11 mouse cellular contexts compared by ENCODE assay signal in the genomic region with DNA sequence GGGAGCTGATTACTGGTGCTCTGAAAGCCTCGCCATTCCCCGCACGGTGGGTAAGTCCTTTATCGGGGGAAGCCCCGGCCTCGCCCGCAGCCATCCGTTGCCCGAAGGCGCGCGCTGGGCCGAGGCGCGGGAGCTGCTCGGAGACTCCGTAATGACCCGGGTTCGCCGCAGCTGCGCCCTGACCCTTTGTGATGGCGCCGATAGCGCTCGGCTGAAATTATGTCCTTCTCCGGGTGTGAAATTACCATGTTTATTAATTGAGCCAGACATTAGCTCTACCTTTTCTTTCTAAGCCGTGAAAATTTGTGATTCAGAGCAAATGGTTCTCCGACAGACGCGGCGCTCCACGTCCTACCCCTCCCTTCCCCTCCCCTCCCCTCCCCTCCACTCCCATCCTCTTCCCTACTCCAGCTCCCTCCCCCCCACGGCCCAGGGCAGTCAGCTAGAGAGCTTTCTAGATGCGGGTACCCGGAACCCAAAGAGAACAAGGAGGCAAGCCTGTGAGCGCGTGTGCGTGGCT. TPM values are rescaled to one million over a fixed set of nuclear protein-coding genes. Genes with fewer than 3 reads are reported as not detected.
DNase-seq lines count a peak whose midpoint lies in the region; ATAC-seq and TF ChIP-seq lines count a peak whose summit lies in the region.
"Had no signal": no experiment of that assay in that cellular context is flagged by ENCODE, and none has a peak within 500 bp of the region (broad histone marks: within the 10 kb centered on the region; RNA-seq: fewer than 3 reads in every experiment).

No protein-coding gene starts in this region.

- peaks cover 8% of the 10 kb centered on the region for H3K4me1 ChIP-seq in kidney, embryonic 14.5 days (ENCODE audit: control insufficient read depth, insufficient read depth, low read length)
- peaks cover 52% of the 10 kb centered on the region for H3K4me1 ChIP-seq in embryonic facial prominence, embryonic 13.5 days
- no peaks in the 10 kb centered on the region for H3K4me1 ChIP-seq in intestine, postnatal 0 days (replicated peaks; ENCODE audit: control insufficient read depth, insufficient read depth, low read length)
- H3K4me1 ChIP-seq in thymus, adult 2 months (replicated peaks; ENCODE audit: control insufficient read depth, insufficient read depth, low read length): no peaks in the 10 kb centered on the region

- TF ChIP-seq POLR2A in thymus, adult 2 months (IDR thresholded peaks at IDR 0.05; ENCODE audit: control insufficient read depth, extremely low read depth, insufficient read depth, low read length, poor library complexity): no peak

- H3K27me3 ChIP-seq in kidney, embryonic 14.5 days (ENCODE audit: control insufficient read depth, insufficient read depth, low read length): peaks cover 85% of the 10 kb centered on the region
- peaks cover 94% of the 10 kb centered on the region for H3K27me3 ChIP-seq in embryonic facial prominence, embryonic 13.5 days
- peaks cover 95% of the 10 kb centered on the region for H3K27me3 ChIP-seq in intestine, postnatal 0 days (replicated peaks; ENCODE audit: control insufficient read depth, insufficient read depth, low read length)
- H3K27me3 ChIP-seq in thymus, adult 2 months (ENCODE audit: control insufficient read depth, insufficient read depth, low read length): peaks cover 7% of the 10 kb centered on the region

- no peak overlapping the region for H3K27ac ChIP-seq in kidney, embryonic 14.5 days (ENCODE audit: low read depth, low read length)
- H3K27ac ChIP-seq in embryonic facial prominence, embryonic 13.5 days: no peak overlapping the region
- H3K27ac ChIP-seq in intestine, postnatal 0 days (ENCODE audit: low read depth, low read length): no peak overlapping the region
- no peak overlapping the region for H3K27ac ChIP-seq in thymus, adult 2 months (ENCODE audit: control insufficient read depth, insufficient read depth, low read length)

- ATAC-seq in kidney, embryonic 14.5 days (ENCODE audit: low FRiP score, low TSS enrichment): peak; percentile 5; the same call in 1 of the 2 replicates
- ATAC-seq in embryonic facial prominence, embryonic 13.5 days (ENCODE audit: insufficient number of reproducible peaks, insufficient read depth, low FRiP score, low TSS enrichment, low read depth): no peak
- ATAC-seq in intestine, postnatal 0 days: no peak
- ATAC-seq: lung, postnatal 0 days had no signal

- H3K9me3 ChIP-seq in kidney, embryonic 14.5 days (ENCODE audit: control insufficient read depth, low read length): no peaks in the 10 kb centered on the region
- no peaks in the 10 kb centered on the region for H3K9me3 ChIP-seq in embryonic facial prominence, embryonic 13.5 days
- H3K9me3 ChIP-seq in intestine, postnatal 0 days (ENCODE audit: control insufficient read depth): no peaks in the 10 kb centered on the region
- H3K9me3 ChIP-seq: G1E had no signal

- H3K9ac ChIP-seq in kidney, embryonic 14.5 days (ENCODE audit: low read depth, low read length): no peak overlapping the region
- H3K9ac ChIP-seq in embryonic facial prominence, embryonic 13.5 days: peak overlapping the region; percentile 44; the same call in 1 of the 2 replicates
- no peak overlapping the region for H3K9ac ChIP-seq in intestine, postnatal 0 days (ENCODE audit: low read depth, low read length)

- H3K4me2 ChIP-seq in kidney, embryonic 14.5 days (replicated peaks; ENCODE audit: low read depth, low read length): peak overlapping the region; percentile 29
- H3K4me2 ChIP-seq in embryonic facial prominence, embryonic 13.5 days: peak overlapping the region; percentile 67
- no peak overlapping the region for H3K4me2 ChIP-seq in intestine, postnatal 0 days (replicated peaks; ENCODE audit: low read depth)

- under 1% methylated on average over 38 of the region's 38 CpGs for WGBS in kidney, embryonic 14.5 days
- WGBS in embryonic facial prominence, embryonic 13.5 days: under 1% methylated on average over 38 of the region's 38 CpGs
- 0% methylated on average over 38 of the region's 38 CpGs for WGBS in intestine, postnatal 0 days
- 4% methylated on average over 38 of the region's 38 CpGs for WGBS in thymus, adult 2 months

- TF ChIP-seq CTCF in intestine, postnatal 0 days (IDR thresholded peaks at IDR 0.05; ENCODE audit: low read depth): no peak
- TF ChIP-seq CTCF in thymus, adult 2 months (IDR thresholded peaks at IDR 0.05; ENCODE audit: borderline replicate concordance, control insufficient read depth, extremely low read depth, insufficient read depth, low read length, poor library complexity): no peak

- DNase-seq in kidney, adult 9 months: no peak
- DNase-seq in retina, embryonic 14.5 days (ENCODE audit: low spot score): peak; percentile 51
- DNase-seq in thymus, postnatal 4 days: no peak
- DNase-seq in thymus, adult 2 months: no peak
- no peak for DNase-seq in yolk sac, embryonic 10.5 days (ENCODE audit: low spot score)
- DNase-seq: right cerebral cortex, postnatal 14 days had no signal

- H3K36me3 ChIP-seq in kidney, embryonic 14.5 days (ENCODE audit: control insufficient read depth, insufficient read depth, low read length): no peaks in the 10 kb centered on the region
- no peaks in the 10 kb centered on the region for H3K36me3 ChIP-seq in embryonic facial prominence, embryonic 13.5 days
- no peaks in the 10 kb centered on the region for H3K36me3 ChIP-seq in intestine, postnatal 0 days (ENCODE audit: control insufficient read depth, insufficient read depth)
- no peaks in the 10 kb centered on the region for H3K36me3 ChIP-seq in thymus, adult 2 months (ENCODE audit: control insufficient read depth, insufficient read depth, low read length)
- H3K36me3 ChIP-seq: G1E had no signal

- peak overlapping the region; percentile 20 for H3K4me3 ChIP-seq in kidney, embryonic 14.5 days (ENCODE audit: low read length)
- H3K4me3 ChIP-seq in embryonic facial prominence, embryonic 13.5 days: peak overlapping the region; percentile 41
- peak overlapping the region; percentile 4; the same call in 1 of the 2 replicates for H3K4me3 ChIP-seq in intestine, postnatal 0 days (ENCODE audit: low read depth, low read length)
- no peak overlapping the region for H3K4me3 ChIP-seq in thymus, adult 2 months (ENCODE audit: control insufficient read depth, insufficient read depth, low read length)

RNA-seq across cellular contexts. Expression of gene Tfap2a, which starts 34.1 kb away (rescaled TPM):
- polyA plus RNA-seq in kidney, embryonic 14.5 days (2014; fragmentation: Nextera tagmentation; extraction: Ambion mirVana): 3.6 and 4.8 TPM in 2 replicates
- 17.5 and 20.5 TPM in 2 replicates for polyA plus RNA-seq in embryonic facial prominence, embryonic 13.5 days (2015; fragmentation: Nextera tagmentation; extraction: Ambion mirVana)
- 0.04 and 0.07 TPM in 2 replicates for polyA plus RNA-seq in intestine, postnatal 0 days (2015; fragmentation: Nextera tagmentation; extraction: Ambion mirVana)
- 2.0 and 2.2 TPM in 2 replicates for polyA plus RNA-seq in thymus, adult 2 months (2012; rRNA removed)
